Mouse (Mus musculus): ENCODE measurements around the gene Prickle1. TPM values are rescaled to one million over a fixed set of nuclear protein-coding genes. Genes with fewer than 3 reads are reported as not detected.

The Prickle1 gene
- polyA plus RNA-seq, 1 experiment, result 62.3 TPM

DNA sequence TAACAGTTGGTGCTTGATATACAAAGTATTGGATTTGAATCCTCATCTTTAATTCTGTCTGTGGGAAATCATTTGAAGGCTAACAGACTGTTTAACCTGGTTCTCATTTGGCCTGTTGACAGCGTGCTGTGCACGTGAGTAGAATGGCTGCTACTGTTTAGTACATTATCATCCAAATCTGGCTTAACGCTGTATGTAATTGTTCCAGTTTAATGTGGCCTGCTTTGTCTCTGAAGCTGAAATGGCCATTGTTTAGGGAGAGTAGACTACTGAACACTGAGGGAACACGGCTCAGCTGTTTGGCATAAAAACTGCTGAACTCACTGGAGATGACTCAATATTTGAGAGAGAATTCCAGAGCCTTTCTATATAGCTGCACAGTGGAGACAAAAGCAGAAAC, 116.2 kb downstream of the Prickle1 start:
- 40% methylated on average over 4 of the region's 4 CpGs for WGBS
- Histone ChIP-seq H3K4me1 (ENCODE audit: control insufficient read depth, insufficient read depth, low read length) (peaks cover 16% of the 10 kb centered on the region), H3K4me3 (replicated peaks; ENCODE audit: extremely low read depth, low read depth, low read length) (no peak overlapping the region)
- DNase-seq, result no peak
- TF ChIP-seq CTCF (IDR thresholded peaks at IDR 0.05; ENCODE audit: insufficient read depth, low read length), result no peak
- no peak for TF ChIP-seq POLR2A (IDR thresholded peaks at IDR 0.05; ENCODE audit: borderline replicate concordance, extremely low read depth, low read depth, low read length)

- TF ChIP-seq POLR2A (IDR thresholded peaks at IDR 0.05; ENCODE audit: borderline replicate concordance, extremely low read depth, low read depth, low read length), result no peak
- TF ChIP-seq CTCF (IDR thresholded peaks at IDR 0.05; ENCODE audit: insufficient read depth, low read length), result peak; percentile 23; the same call in 1 of the 2 replicates
- DNase-seq, result no peak
- 77% methylated on average over 3 of the region's 3 CpGs for WGBS
- peaks cover 10% of the 10 kb centered on the region for H3K4me1 ChIP-seq (ENCODE audit: control insufficient read depth, insufficient read depth, low read length)
- H3K4me3 ChIP-seq (replicated peaks; ENCODE audit: extremely low read depth, low read depth, low read length), result no peak overlapping the region
These were observed 117.0 kb downstream of the Prickle1 start for GRCm38 (mm10) chr15:93478676-93479075.

GRCm38 (mm10) chr15:93477729-93478128, 118.0 kb downstream of the Prickle1 start:
- TF ChIP-seq POLR2A (IDR thresholded peaks at IDR 0.05; ENCODE audit: borderline replicate concordance, extremely low read depth, low read depth, low read length) (no peak), CTCF (IDR thresholded peaks at IDR 0.05; ENCODE audit: insufficient read depth, low read length) (no peak)
- 55% methylated on average over 4 of the region's 4 CpGs for WGBS
- Histone ChIP-seq H3K4me1 (ENCODE audit: control insufficient read depth, insufficient read depth, low read length) (peaks cover 6% of the 10 kb centered on the region), H3K4me3 (replicated peaks; ENCODE audit: extremely low read depth, low read depth, low read length) (no peak overlapping the region)
- DNase-seq, result no peak

GRCm38 (mm10) chr15:93475688-93476087, 120.0 kb downstream of the Prickle1 start:
- Histone ChIP-seq H3K4me3 (replicated peaks; ENCODE audit: extremely low read depth, low read depth, low read length) (no peak overlapping the region), H3K4me1 (ENCODE audit: control insufficient read depth, insufficient read depth, low read length) (peaks cover 4% of the 10 kb centered on the region; the same call in 1 of the 2 replicates)
- 43% methylated on average over 8 of the region's 8 CpGs for WGBS
- no peak for DNase-seq
- TF ChIP-seq POLR2A (IDR thresholded peaks at IDR 0.05; ENCODE audit: borderline replicate concordance, extremely low read depth, low read depth, low read length) (no peak), CTCF (IDR thresholded peaks at IDR 0.05; ENCODE audit: insufficient read depth, low read length) (no peak)

DNA sequence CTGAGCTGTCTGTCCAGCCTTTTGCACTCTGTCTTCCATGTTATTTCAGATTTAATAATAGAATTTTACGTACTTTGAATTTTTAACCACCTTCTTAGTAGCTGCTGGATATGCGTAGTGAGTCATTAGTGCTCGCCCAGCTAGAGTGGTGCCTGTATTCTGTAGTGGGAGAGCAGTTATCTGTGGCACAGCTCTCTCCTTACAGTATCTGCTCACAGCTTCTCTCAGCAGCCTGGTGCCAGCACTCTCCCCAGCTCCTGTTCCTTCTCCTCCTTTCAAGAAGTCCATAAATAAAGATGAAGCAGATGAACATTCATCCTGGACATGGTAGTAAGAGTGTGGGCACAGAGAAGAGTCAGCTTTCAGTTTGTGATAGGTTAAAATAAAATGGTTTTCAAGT, 121.4 kb downstream of the Prickle1 start:
- H3K4me3 ChIP-seq (replicated peaks; ENCODE audit: extremely low read depth, low read depth, low read length), result no peak overlapping the region
- H3K4me1 ChIP-seq (ENCODE audit: control insufficient read depth, insufficient read depth, low read length), result peaks cover 2% of the 10 kb centered on the region; the same call in 1 of the 2 replicates
- WGBS, result 89% methylated on average over 3 of the region's 3 CpGs
- no peak for DNase-seq
- TF ChIP-seq CTCF (IDR thresholded peaks at IDR 0.05; ENCODE audit: insufficient read depth, low read length) (no peak), POLR2A (IDR thresholded peaks at IDR 0.05; ENCODE audit: borderline replicate concordance, extremely low read depth, low read depth, low read length) (no peak)

DNA sequence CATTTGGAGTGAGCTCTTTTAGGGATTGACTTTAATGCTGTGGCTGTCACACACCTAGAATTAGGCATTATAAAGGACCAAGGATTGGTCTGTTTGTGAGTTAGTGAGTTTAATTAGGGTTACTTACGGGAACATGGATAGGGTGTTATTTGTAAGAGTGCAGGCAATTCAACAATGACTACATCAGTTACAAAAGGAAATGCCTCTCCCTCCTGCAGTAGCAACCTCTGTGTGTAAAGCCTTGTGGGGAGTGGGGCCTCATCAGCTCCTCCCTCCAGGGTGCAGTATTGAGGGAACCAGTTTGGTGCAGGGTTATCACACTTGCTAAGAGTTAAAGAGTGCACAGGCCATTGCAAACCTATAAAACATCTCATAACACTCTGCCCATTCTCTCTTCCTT, 123.6 kb downstream of the Prickle1 start:
- no peak for DNase-seq
- TF ChIP-seq CTCF (IDR thresholded peaks at IDR 0.05; ENCODE audit: insufficient read depth, low read length) (no peak), POLR2A (IDR thresholded peaks at IDR 0.05; ENCODE audit: borderline replicate concordance, extremely low read depth, low read depth, low read length) (no peak)
- peaks cover 2% of the 10 kb centered on the region; the same call in 1 of the 2 replicates for H3K4me1 ChIP-seq (ENCODE audit: control insufficient read depth, insufficient read depth, low read length)
- WGBS, result 60% methylated on average over 1 of the region's 1 CpGs
- no peak overlapping the region for H3K4me3 ChIP-seq (replicated peaks; ENCODE audit: extremely low read depth, low read depth, low read length)

- H3K4me3 ChIP-seq (replicated peaks; ENCODE audit: extremely low read depth, low read depth, low read length), result no peak overlapping the region
- H3K4me1 ChIP-seq (ENCODE audit: control insufficient read depth, insufficient read depth, low read length), result peaks cover 2% of the 10 kb centered on the region; the same call in 1 of the 2 replicates
- WGBS, result 88% methylated on average over 12 of the region's 12 CpGs
- DNase-seq, result no peak
- TF ChIP-seq POLR2A (IDR thresholded peaks at IDR 0.05; ENCODE audit: borderline replicate concordance, extremely low read depth, low read depth, low read length), result no peak
- TF ChIP-seq CTCF (IDR thresholded peaks at IDR 0.05; ENCODE audit: insufficient read depth, low read length), result no peak
These were observed 124.0 kb downstream of the Prickle1 start for GRCm38 (mm10) chr15:93471651-93472050.

DNA sequence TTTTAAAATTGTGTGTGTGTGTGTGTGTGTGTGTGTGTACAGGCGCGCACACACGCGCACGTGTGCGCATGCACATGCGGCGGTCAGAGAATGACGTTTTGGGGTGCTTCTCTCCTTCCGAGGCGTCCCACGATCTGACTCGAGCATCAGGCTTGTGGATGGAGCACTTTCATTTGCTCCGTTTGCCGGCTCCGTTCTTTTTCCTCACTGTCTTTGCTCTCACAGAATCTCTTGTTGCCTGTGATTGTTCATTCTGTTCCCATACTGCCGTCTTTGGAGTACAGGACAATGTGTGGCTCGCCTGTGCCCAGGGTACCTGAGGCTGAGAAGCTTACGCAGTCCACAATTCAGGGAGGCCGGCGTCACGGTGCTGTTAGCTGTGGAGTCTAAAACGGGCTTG, 134.6 kb downstream of the Prickle1 start:
- TF ChIP-seq POLR2A (IDR thresholded peaks at IDR 0.05; ENCODE audit: borderline replicate concordance, extremely low read depth, low read depth, low read length), result no peak
- TF ChIP-seq CTCF (IDR thresholded peaks at IDR 0.05; ENCODE audit: insufficient read depth, low read length), result no peak
- 96% methylated on average over 23 of the region's 23 CpGs for WGBS
- no peaks in the 10 kb centered on the region; the same call in 1 of the 2 replicates for H3K4me1 ChIP-seq (ENCODE audit: control insufficient read depth, insufficient read depth, low read length)
- H3K4me3 ChIP-seq (replicated peaks; ENCODE audit: extremely low read depth, low read depth, low read length), result no peak overlapping the region
- no peak for DNase-seq

DNA sequence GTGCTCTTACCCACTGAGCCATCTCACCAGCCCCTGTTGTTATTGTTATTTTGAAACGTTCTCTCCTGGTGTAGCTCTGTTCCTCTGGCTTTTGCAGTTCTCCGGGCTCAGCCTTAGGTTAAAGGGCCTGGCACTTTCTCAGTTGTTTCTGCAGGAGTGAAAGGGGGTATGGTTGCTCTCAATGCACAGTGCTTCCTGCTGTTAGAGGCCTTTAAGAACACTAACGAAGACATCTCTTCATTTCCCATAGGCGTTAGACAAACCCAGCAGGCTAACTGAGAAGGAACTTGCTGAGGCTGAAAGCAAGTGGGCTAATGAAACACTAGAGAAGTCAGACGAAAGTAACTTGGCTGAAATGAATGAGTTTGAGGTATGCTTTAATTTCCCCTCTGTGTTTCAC, 136.3 kb downstream of the Prickle1 start:
- no peak for TF ChIP-seq CTCF (IDR thresholded peaks at IDR 0.05; ENCODE audit: insufficient read depth, low read length)
- TF ChIP-seq POLR2A (IDR thresholded peaks at IDR 0.05; ENCODE audit: borderline replicate concordance, extremely low read depth, low read depth, low read length), result no peak
- DNase-seq, result no peak
- Histone ChIP-seq H3K4me3 (replicated peaks; ENCODE audit: extremely low read depth, low read depth, low read length) (no peak overlapping the region), H3K4me1 (ENCODE audit: control insufficient read depth, insufficient read depth, low read length) (no peaks in the 10 kb centered on the region; the same call in 1 of the 2 replicates)
- WGBS, result 91% methylated on average over 5 of the region's 5 CpGs

GRCm38 (mm10) chr15:93456005-93456404, 139.7 kb downstream of the Prickle1 start:
- TF ChIP-seq CTCF (IDR thresholded peaks at IDR 0.05; ENCODE audit: insufficient read depth, low read length) (no peak), POLR2A (IDR thresholded peaks at IDR 0.05; ENCODE audit: borderline replicate concordance, extremely low read depth, low read depth, low read length) (no peak)
- DNase-seq, result no peak
- Histone ChIP-seq H3K4me1 (ENCODE audit: control insufficient read depth, insufficient read depth, low read length) (no peaks in the 10 kb centered on the region; the same call in 1 of the 2 replicates), H3K4me3 (replicated peaks; ENCODE audit: extremely low read depth, low read depth, low read length) (no peak overlapping the region)

Measured in lung, adult 2 months (tissue).